Mouse (Mus musculus) cortical plate, adult 2 months (tissue): Measurements from ENCODE around the gene Trhr2.

Experiments
- CTCF ChIP-seq: fragments of 200-500 bp; IDR thresholded peaks from 2 replicates; pipeline ENCODE4 v1.5.1; 2011; ENCODE audit warnings: mild to moderate bottlenecking, control low read depth, low read length; ENCODE audit not compliant: insufficient read depth; ENCODE audit errors: extremely low read depth
- POLR2A ChIP-seq: fragments of 200-500 bp; IDR thresholded peaks from 2 replicates; pipeline ENCODE4 v1.6.1; 2011; ENCODE audit warnings: mild to moderate bottlenecking, low read length, control low read depth; ENCODE audit not compliant: insufficient read depth; ENCODE audit errors: extremely low read depth

DNA sequence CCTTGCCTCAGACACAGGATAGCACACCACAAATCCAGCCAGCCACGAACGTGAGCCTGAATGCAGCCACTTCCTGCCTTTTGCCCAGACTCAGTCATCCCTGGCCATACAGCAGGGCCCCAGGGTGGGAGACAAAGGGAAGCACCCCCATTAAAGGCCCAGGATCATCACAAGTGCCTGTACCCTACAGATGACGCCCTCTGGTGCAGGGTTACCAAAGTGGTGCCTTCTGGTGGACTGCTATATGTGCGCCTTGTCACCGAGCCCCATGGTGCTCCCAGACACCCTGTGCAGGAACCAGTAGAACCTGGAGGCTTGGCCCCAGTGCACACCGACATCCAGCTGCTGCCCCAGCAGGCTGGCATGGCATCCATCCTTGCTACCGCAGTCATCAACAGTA lies 27.0 kb downstream of the Trhr2 start:
- TF ChIP-seq CTCF (no peak), POLR2A (no peak)
